15 mouse cellular contexts compared by ENCODE assay signal in the genomic region with DNA sequence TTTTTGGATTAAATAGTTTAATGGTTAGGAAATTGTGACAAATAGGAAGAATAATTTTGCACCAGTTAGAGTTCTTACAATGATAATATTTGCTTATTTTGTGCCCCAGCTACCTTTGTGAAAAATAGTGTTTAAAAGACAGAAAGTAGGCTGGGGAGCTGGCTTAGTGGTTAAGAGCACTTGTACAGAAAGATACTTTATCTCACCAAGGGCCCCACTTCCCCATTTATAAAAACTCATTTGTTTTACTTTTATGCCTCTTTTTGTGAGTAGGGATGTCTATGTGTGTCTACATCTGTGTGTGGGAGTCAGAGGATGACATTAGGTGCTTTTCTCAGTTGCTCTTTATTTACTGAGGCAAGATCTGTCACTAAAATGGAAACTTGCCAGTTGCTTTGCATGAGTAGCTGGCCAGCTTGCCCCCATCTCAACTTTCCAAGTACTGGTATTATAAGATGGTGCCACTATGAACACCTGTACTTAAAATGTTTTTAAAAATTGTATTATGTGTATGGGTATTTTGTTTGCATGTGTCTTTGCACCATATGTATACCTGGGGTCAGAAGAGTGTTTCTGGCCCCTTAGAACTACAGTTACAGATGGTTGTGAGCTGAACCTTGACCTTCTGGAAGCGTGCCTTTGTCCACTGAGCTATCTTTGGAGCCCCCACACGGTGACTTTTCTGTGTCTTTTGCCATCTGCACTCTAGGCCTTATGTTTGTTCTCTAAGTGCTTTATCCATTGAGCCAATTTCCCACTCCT. TPM values are rescaled to one million over a fixed set of nuclear protein-coding genes. Genes with fewer than 3 reads are reported as not detected.
A peak's percentile ranks its signal among the peaks of the same experiment; 100 is the strongest.
DNase-seq lines count a peak whose midpoint lies in the region; ATAC-seq and TF ChIP-seq lines count a peak whose summit lies in the region.
"Had no signal": no experiment of that assay in that cellular context is flagged by ENCODE, and none has a peak within 500 bp of the region (broad histone marks: within the 10 kb centered on the region; RNA-seq: fewer than 3 reads in every experiment).

No protein-coding gene starts in this region.

- H3K79me2 ChIP-seq in MEL (ENCODE audit: control insufficient read depth, insufficient read depth, low read length, poor library complexity) (peaks cover 68% of the 10 kb centered on the region), myocyte (ENCODE audit: control insufficient read depth, insufficient read depth) (peaks cover 81% of the 10 kb centered on the region)

- H3K36me3 ChIP-seq in liver, embryonic 11.5 days (ENCODE audit: control insufficient read depth, insufficient read depth, low read length): peaks cover 2% of the 10 kb centered on the region; the same call in 1 of the 2 replicates
- peaks cover 7 to 46% of the 10 kb centered on the region in 2 experiments for H3K36me3 ChIP-seq in MEL (ENCODE audit: control insufficient read depth in 1 of 2, insufficient read depth in 2 of 2, low read length in 2 of 2)
- no peaks in the 10 kb centered on the region for H3K36me3 ChIP-seq in myocyte (ENCODE audit: control insufficient read depth, insufficient read depth)

- peak; percentile 74 for DNase-seq in heart, adult 11 months
- DNase-seq in heart, adult 9 months (ENCODE audit: low spot score in 2 of 2): no peak
- no peak for DNase-seq in liver, embryonic 11.5 days (ENCODE audit: low spot score)
- no peak for DNase-seq in liver
- DNase-seq in MEL (ENCODE audit: low read depth, low spot score): peak; percentile 86
- no peak for DNase-seq in frontal cortex, postnatal 14 days (ENCODE audit: low spot score in 2 of 2)
- DNase-seq: adrenal gland, adult 8-10 months; heart, adult 18-20 months; lung, postnatal 14 days; thymus, postnatal 14 days had no signal

- no peak overlapping the region for H3K27ac ChIP-seq in liver, embryonic 11.5 days (ENCODE audit: low read depth, low read length)
- H3K27ac ChIP-seq in MEL (ENCODE audit: control insufficient read depth, low read depth, low read length): peak overlapping the region; percentile 74
- H3K27ac ChIP-seq: embryonic facial prominence, embryonic 13.5 days; limb, embryonic 13.5 days; midbrain, embryonic 12.5 days; stomach, postnatal 0 days had no signal

- no peak for ATAC-seq in liver, embryonic 11.5 days (replicated peaks; ENCODE audit: low FRiP score)

- H3ac ChIP-seq in myocyte (ENCODE audit: control insufficient read depth, insufficient read length): no peak overlapping the region

- TF ChIP-seq POLR2A in MEL (IDR thresholded peaks at IDR 0.05; ENCODE audit: control insufficient read depth in 1 of 2, insufficient read depth in 1 of 2, low read depth in 1 of 2, low read length in 2 of 2, poor library complexity in 1 of 2) (no peak), myocyte (IDR thresholded peaks at IDR 0.05; ENCODE audit: insufficient read length, low read depth) (no peak)

- peak; percentile 66 to 92 for TF ChIP-seq EP300 in MEL (IDR thresholded peaks at IDR 0.05; ENCODE audit: low read depth in 1 of 2, low read length in 2 of 2)

- H3K9ac ChIP-seq in liver, embryonic 11.5 days (ENCODE audit: low read depth, low read length): no peak overlapping the region
- H3K9ac ChIP-seq in MEL (ENCODE audit: control insufficient read depth, low read depth, low read length, poor library complexity, severe bottlenecking): peak overlapping the region; percentile 38
- H3K9ac ChIP-seq: embryonic facial prominence, embryonic 13.5 days; limb, embryonic 13.5 days; midbrain, embryonic 12.5 days had no signal

- H3K9me3 ChIP-seq in liver, embryonic 11.5 days (ENCODE audit: control insufficient read depth, low read length): no peaks in the 10 kb centered on the region
- no peaks in the 10 kb centered on the region for H3K9me3 ChIP-seq in MEL (replicated peaks; ENCODE audit: insufficient read depth, low read length)
- H3K9me3 ChIP-seq: embryonic facial prominence, embryonic 13.5 days; limb, embryonic 13.5 days; midbrain, embryonic 12.5 days had no signal

- H3K4me1 ChIP-seq in liver, embryonic 11.5 days (replicated peaks; ENCODE audit: control insufficient read depth, insufficient read depth, low read length): peaks cover 18% of the 10 kb centered on the region
- H3K4me1 ChIP-seq in MEL (ENCODE audit: control insufficient read depth in 1 of 2, insufficient read depth in 2 of 2, low read length in 2 of 2): peaks cover 19 to 21% of the 10 kb centered on the region in 2 experiments

- TF ChIP-seq RAD21 in MEL (IDR thresholded peaks at IDR 0.05; ENCODE audit: low read depth, low read length): no peak

- no peak for TF ChIP-seq CTCF in MEL (IDR thresholded peaks at IDR 0.05 in 2 of 3, conservative IDR thresholded peaks at IDR 0.05 in 1 of 3; ENCODE audit: control insufficient read depth in 1 of 3, insufficient read depth in 1 of 3, low read depth in 2 of 3, low read length in 3 of 3, poor library complexity in 1 of 3, severe bottlenecking in 1 of 3)

- peak overlapping the region; percentile 47 for H3K4me2 ChIP-seq in liver, embryonic 11.5 days
- H3K4me2 ChIP-seq in myocyte (ENCODE audit: low read depth): peak overlapping the region; percentile 22
- H3K4me2 ChIP-seq: embryonic facial prominence, embryonic 13.5 days; limb, embryonic 13.5 days; midbrain, embryonic 12.5 days had no signal

- H3K27me3 ChIP-seq in liver, embryonic 11.5 days (replicated peaks; ENCODE audit: control insufficient read depth, insufficient read depth, low read length): no peaks in the 10 kb centered on the region
- H3K27me3 ChIP-seq in MEL (ENCODE audit: control insufficient read depth in 1 of 2, insufficient read depth in 2 of 2, low read length in 2 of 2) (no peaks in the 10 kb centered on the region), myocyte (ENCODE audit: control insufficient read depth, insufficient read depth, insufficient read length) (no peaks in the 10 kb centered on the region)
- H3K27me3 ChIP-seq: embryonic facial prominence, embryonic 13.5 days; limb, embryonic 13.5 days; midbrain, embryonic 12.5 days had no signal

- WGBS in liver, embryonic 11.5 days: 73% methylated on average over 2 of the region's 2 CpGs

- H3K4me3 ChIP-seq in liver, embryonic 11.5 days (ENCODE audit: low read depth, low read length): no peak overlapping the region
- peak overlapping the region; percentile 19 to 72; a peak in 3 of 4 replicates for H3K4me3 ChIP-seq in MEL (ENCODE audit: control insufficient read depth in 1 of 2, insufficient read depth in 1 of 2, low read depth in 2 of 2, low read length in 2 of 2)
- H3K4me3 ChIP-seq in myocyte: no peak overlapping the region
- H3K4me3 ChIP-seq: embryonic facial prominence, embryonic 13.5 days; limb, embryonic 13.5 days; midbrain, embryonic 12.5 days had no signal

TF ChIP-seq in MEL, 35 proteins besides CTCF, POLR2A, EP300 and RAD21 (continues in another document):
- TF ChIP-seq ETS1 (IDR thresholded peaks at IDR 0.05; ENCODE audit: low read depth, low read length) (peak; percentile 63; the same call in 1 of the 2 replicates), TAL1 (IDR thresholded peaks at IDR 0.05; ENCODE audit: low read length) (peak; percentile 11; the same call in 1 of the 2 replicates), TBP (IDR thresholded peaks at IDR 0.05; ENCODE audit: low read depth, low read length) (peak; percentile 15; the same call in 1 of the 2 replicates), ZNF384 (IDR thresholded peaks at IDR 0.05; ENCODE audit: low read depth, low read length) (0 out of 2 replicates have a peak, but pooled peaks have one; percentile 19), MAZ (IDR thresholded peaks at IDR 0.05; ENCODE audit: low read depth, low read length) (0 out of 2 replicates have a peak, but pooled peaks have one; percentile 39), SIN3A (IDR thresholded peaks at IDR 0.05; ENCODE audit: low read length) (peak; percentile 81), E2F4 (IDR thresholded peaks at IDR 0.05; ENCODE audit: borderline replicate concordance, low read depth, low read length) (no peak), NELFE (IDR thresholded peaks at IDR 0.05; ENCODE audit: low read depth, low read length) (peak; percentile 18; the same call in 1 of the 2 replicates), ZKSCAN1 (IDR thresholded peaks at IDR 0.05; ENCODE audit: low read depth, low read length) (0 out of 2 replicates have a peak, but pooled peaks have one; percentile 15), TCF12 (IDR thresholded peaks at IDR 0.05; ENCODE audit: low read depth, low read length) (peak; percentile 26; the same call in 1 of the 2 replicates), MEF2A (IDR thresholded peaks at IDR 0.05; ENCODE audit: extremely low read depth, insufficient replicate concordance, low read depth, low read length, poor library complexity, severe bottlenecking) (no peak), CHD1 (IDR thresholded peaks at IDR 0.05; ENCODE audit: low read depth, low read length) (no peak)

TF ChIP-seq in myocyte, 11 proteins besides CTCF, POLR2A, EP300 and RAD21:
- TF ChIP-seq CEBPB (IDR thresholded peaks at IDR 0.05; ENCODE audit: insufficient read depth, poor library complexity, severe bottlenecking): no peak
- no peak for TF ChIP-seq MYOD1 (IDR thresholded peaks at IDR 0.05; ENCODE audit: control insufficient read depth in 1 of 3, insufficient read length in 2 of 3, low read depth in 2 of 3)
- no peak for TF ChIP-seq REST (IDR thresholded peaks at IDR 0.05; ENCODE audit: insufficient read depth, insufficient read length)
- TF ChIP-seq USF1 (IDR thresholded peaks at IDR 0.05; ENCODE audit: low read depth): no peak
- no peak for TF ChIP-seq SRF (IDR thresholded peaks at IDR 0.05; ENCODE audit: control insufficient read depth, insufficient read length, low read depth)
- TF ChIP-seq MAX (IDR thresholded peaks at IDR 0.05; ENCODE audit: low read depth): no peak
- TF ChIP-seq E2F4 (IDR thresholded peaks at IDR 0.05; ENCODE audit: insufficient read depth): no peak

RNA-seq across cellular contexts. Expression of gene Asxl2, which starts 3.2 kb away (rescaled TPM):
- 21.4 and 23.4 TPM in 2 replicates for polyA plus RNA-seq in liver, embryonic 11.5 days (2014; fragmentation: Nextera tagmentation; extraction: Ambion mirVana)
- 18.8 and 19.2 TPM in 2 replicates for total RNA-seq in MEL (2012; rRNA removed)
- polyA plus RNA-seq in MEL (2012; ENCODE audit: insufficient read depth in 1 of 2, insufficient read length in 2 of 2, low read depth in 1 of 2, low replicate concordance in 2 of 2, missing spikeins in 1 of 2) (10 to 100 TPM; 26.2 to 62.0 TPM), myocyte (2012; fragmentation: generic; extraction: Trizol) (7.0 TPM)

Comparison
In these comparisons a context has a peak if more than half of its experiments do, and no peak if none do; other contexts are left out.
1. DNase-seq: peak in heart, adult 11 months (single experiment) and MEL (single experiment); none in heart, adult 9 months (0 of 2), liver, embryonic 11.5 days (single experiment), liver (single experiment) and frontal cortex, postnatal 14 days (0 of 2).
2. H3K4me3 ChIP-seq: peak in MEL (2 of 2); none in liver, embryonic 11.5 days (single experiment) and myocyte (single experiment).